Mouse (Mus musculus) ES-E14 (cell line): Measurements from ENCODE around the gene Pklr.

Experiments used
- CHD2 ChIP-seq: IDR thresholded peaks from 2 replicates; pipeline ENCODE4 v1.6.1; 2014; ENCODE audit warnings: mild to moderate bottlenecking, low read depth, low read length, inconsistent platforms
- HCFC1 ChIP-seq: IDR thresholded peaks from 2 replicates; pipeline ENCODE4 v1.6.1; 2012; ENCODE audit warnings: low read length, inconsistent platforms, borderline replicate concordance; ENCODE audit not compliant: insufficient read depth
- ZC3H11A ChIP-seq: IDR thresholded peaks from 2 replicates; pipeline ENCODE4 v1.6.1; 2012; ENCODE audit warnings: low read depth, mild to moderate bottlenecking, inconsistent platforms, low read length, borderline replicate concordance
- ZNF384 ChIP-seq: IDR thresholded peaks from 2 replicates; pipeline ENCODE4 v1.6.1; 2012; ENCODE audit warnings: low read depth, low read length, inconsistent platforms

DNA sequence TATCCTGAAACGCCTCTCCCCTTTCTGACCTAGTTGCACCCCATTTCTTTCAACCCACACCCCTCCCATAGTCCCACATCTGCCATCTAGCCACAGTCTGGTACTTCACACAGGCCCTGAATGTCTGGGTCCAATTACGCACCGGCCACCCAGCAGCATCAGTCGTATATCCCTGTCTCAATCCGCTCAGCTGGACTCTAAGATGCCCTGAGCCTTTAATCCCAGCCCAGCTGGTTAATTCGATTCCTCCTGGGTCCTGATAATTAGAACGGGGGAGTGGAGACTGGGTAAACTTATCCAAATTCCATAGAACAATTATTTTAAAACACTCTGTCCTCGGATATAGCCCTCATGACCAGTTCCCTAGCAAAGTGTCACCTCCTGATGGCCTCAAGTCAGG lies 9.6 kb downstream of the Pklr start:
- no peak for TF ChIP-seq CHD2
- no peak for TF ChIP-seq ZNF384
- no peak for TF ChIP-seq ZC3H11A
- TF ChIP-seq HCFC1, result no peak
